Mouse (Mus musculus): Measurements from ENCODE around the gene Hist2h3c1.

GRCm38 (mm10) chr3:96219191-96219641 lies 27.3 kb upstream of the Hist2h3c1 start:
- TF ChIP-seq CEBPB (IDR thresholded peaks at IDR 0.05; ENCODE audit: insufficient read depth, poor library complexity, severe bottlenecking) (no peak), USF1 (IDR thresholded peaks at IDR 0.05; ENCODE audit: low read depth) (no peak), MYOG (IDR thresholded peaks at IDR 0.05; ENCODE audit: control insufficient read depth in 1 of 3, insufficient read depth in 1 of 3, insufficient read length in 2 of 3, low read depth in 2 of 3) (no peak), POLR2A (IDR thresholded peaks at IDR 0.05; ENCODE audit: insufficient read length, low read depth) (no peak)

All from myocyte (in vitro differentiated cells).